Mouse (Mus musculus): ENCODE data around the gene Enpp5. TPM values are rescaled to one million over a fixed set of nuclear protein-coding genes. Genes with fewer than 3 reads are reported as not detected.

The Enpp5 gene
- polyA plus RNA-seq, 1 experiment: 16.2 TPM

GRCm38 (mm10) chr17:44077146-44077842 lies 1.3 kb upstream of the Enpp5 start:
- Histone ChIP-seq H3K9me3 (replicated peaks; ENCODE audit: control insufficient read depth, insufficient read depth, low read length, poor library complexity, severe bottlenecking) (no peaks in the 10 kb centered on the region), H3K4me3 (ENCODE audit: low read depth, low read length) (no peak overlapping the region), H3K27me3 (ENCODE audit: control insufficient read depth, insufficient read depth, low read length, poor library complexity, severe bottlenecking) (no peaks in the 10 kb centered on the region), H3K9ac (ENCODE audit: low read depth, poor library complexity, severe bottlenecking) (no peak overlapping the region), H3K36me3 (ENCODE audit: control insufficient read depth, insufficient read depth, low read length, poor library complexity, severe bottlenecking) (no peaks in the 10 kb centered on the region), H3K27ac (ENCODE audit: insufficient read depth, low read length) (no peak overlapping the region), H3K4me1 (ENCODE audit: control insufficient read depth, insufficient read depth, low read length) (no peaks in the 10 kb centered on the region)
- TF ChIP-seq EP300 (IDR thresholded peaks at IDR 0.05; ENCODE audit: insufficient read depth, low read depth, low read length) (no peak), POLR2A (IDR thresholded peaks at IDR 0.05; ENCODE audit: insufficient read depth, low read length) (no peak), CTCF (IDR thresholded peaks at IDR 0.05; ENCODE audit: low read depth, low read length) (no peak)

GRCm38 (mm10) chr17:44077843-44078160 lies 811 bp upstream of the Enpp5 start:
- Histone ChIP-seq H3K9ac (ENCODE audit: low read depth, poor library complexity, severe bottlenecking) (no peak overlapping the region), H3K4me1 (ENCODE audit: control insufficient read depth, insufficient read depth, low read length) (no peaks in the 10 kb centered on the region), H3K27me3 (ENCODE audit: control insufficient read depth, insufficient read depth, low read length, poor library complexity, severe bottlenecking) (no peaks in the 10 kb centered on the region), H3K27ac (ENCODE audit: insufficient read depth, low read length) (no peak overlapping the region), H3K4me3 (ENCODE audit: low read depth, low read length) (no peak overlapping the region), H3K9me3 (replicated peaks; ENCODE audit: control insufficient read depth, insufficient read depth, low read length, poor library complexity, severe bottlenecking) (no peaks in the 10 kb centered on the region), H3K36me3 (ENCODE audit: control insufficient read depth, insufficient read depth, low read length, poor library complexity, severe bottlenecking) (no peaks in the 10 kb centered on the region)
- no peak for TF ChIP-seq POLR2A (IDR thresholded peaks at IDR 0.05; ENCODE audit: insufficient read depth, low read length)
- no peak for TF ChIP-seq CTCF (IDR thresholded peaks at IDR 0.05; ENCODE audit: low read depth, low read length)
- no peak for TF ChIP-seq EP300 (IDR thresholded peaks at IDR 0.05; ENCODE audit: insufficient read depth, low read depth, low read length)

GRCm38 (mm10) chr17:44083156-44083555 lies 4.5 kb downstream of the Enpp5 start:
- no peak overlapping the region for H3K4me3 ChIP-seq (ENCODE audit: low read depth, low read length)
- no peak overlapping the region for H3K9ac ChIP-seq (ENCODE audit: low read depth, poor library complexity, severe bottlenecking)
- TF ChIP-seq CTCF (IDR thresholded peaks at IDR 0.05; ENCODE audit: low read depth, low read length) (no peak), EP300 (IDR thresholded peaks at IDR 0.05; ENCODE audit: insufficient read depth, low read depth, low read length) (no peak), POLR2A (IDR thresholded peaks at IDR 0.05; ENCODE audit: insufficient read depth, low read length) (no peak)
- no peak overlapping the region for H3K27ac ChIP-seq (ENCODE audit: insufficient read depth, low read length)
- no peaks in the 10 kb centered on the region for H3K36me3 ChIP-seq (ENCODE audit: control insufficient read depth, insufficient read depth, low read length, poor library complexity, severe bottlenecking)
- no peaks in the 10 kb centered on the region for H3K4me1 ChIP-seq (ENCODE audit: control insufficient read depth, insufficient read depth, low read length)
- H3K9me3 ChIP-seq (replicated peaks; ENCODE audit: control insufficient read depth, insufficient read depth, low read length, poor library complexity, severe bottlenecking): no peaks in the 10 kb centered on the region
- H3K27me3 ChIP-seq (ENCODE audit: control insufficient read depth, insufficient read depth, low read length, poor library complexity, severe bottlenecking): no peaks in the 10 kb centered on the region

- H3K4me1 ChIP-seq (ENCODE audit: control insufficient read depth, insufficient read depth, low read length): no peaks in the 10 kb centered on the region
- H3K36me3 ChIP-seq (ENCODE audit: control insufficient read depth, insufficient read depth, low read length, poor library complexity, severe bottlenecking): no peaks in the 10 kb centered on the region
- H3K9me3 ChIP-seq (replicated peaks; ENCODE audit: control insufficient read depth, insufficient read depth, low read length, poor library complexity, severe bottlenecking): no peaks in the 10 kb centered on the region
- H3K27ac ChIP-seq (ENCODE audit: insufficient read depth, low read length): no peak overlapping the region
- no peak overlapping the region for H3K4me3 ChIP-seq (ENCODE audit: low read depth, low read length)
- TF ChIP-seq POLR2A (IDR thresholded peaks at IDR 0.05; ENCODE audit: insufficient read depth, low read length): no peak
- TF ChIP-seq EP300 (IDR thresholded peaks at IDR 0.05; ENCODE audit: insufficient read depth, low read depth, low read length): no peak
- TF ChIP-seq CTCF (IDR thresholded peaks at IDR 0.05; ENCODE audit: low read depth, low read length): no peak
- no peaks in the 10 kb centered on the region for H3K27me3 ChIP-seq (ENCODE audit: control insufficient read depth, insufficient read depth, low read length, poor library complexity, severe bottlenecking)
- H3K9ac ChIP-seq (ENCODE audit: low read depth, poor library complexity, severe bottlenecking): no peak overlapping the region
Observed at GRCm38 (mm10) chr17:44088226-44088625, 9.6 kb downstream of the Enpp5 start.

- no peak for TF ChIP-seq EP300 (IDR thresholded peaks at IDR 0.05; ENCODE audit: insufficient read depth, low read depth, low read length)
- TF ChIP-seq POLR2A (IDR thresholded peaks at IDR 0.05; ENCODE audit: insufficient read depth, low read length): no peak
- no peak for TF ChIP-seq CTCF (IDR thresholded peaks at IDR 0.05; ENCODE audit: low read depth, low read length)
Observed at GRCm38 (mm10) chr17:44090916-44091315, 12.3 kb downstream of the Enpp5 start.

GRCm38 (mm10) chr17:44091512-44091911 lies 12.9 kb downstream of the Enpp5 start:
- TF ChIP-seq CTCF (IDR thresholded peaks at IDR 0.05; ENCODE audit: low read depth, low read length) (peak; percentile 23), POLR2A (IDR thresholded peaks at IDR 0.05; ENCODE audit: insufficient read depth, low read length) (no peak), EP300 (IDR thresholded peaks at IDR 0.05; ENCODE audit: insufficient read depth, low read depth, low read length) (no peak)
- Histone ChIP-seq H3K36me3 (ENCODE audit: control insufficient read depth, insufficient read depth, low read length, poor library complexity, severe bottlenecking) (no peaks in the 10 kb centered on the region), H3K9me3 (replicated peaks; ENCODE audit: control insufficient read depth, insufficient read depth, low read length, poor library complexity, severe bottlenecking) (no peaks in the 10 kb centered on the region), H3K27me3 (ENCODE audit: control insufficient read depth, insufficient read depth, low read length, poor library complexity, severe bottlenecking) (no peaks in the 10 kb centered on the region), H3K4me1 (ENCODE audit: control insufficient read depth, insufficient read depth, low read length) (no peaks in the 10 kb centered on the region), H3K4me3 (ENCODE audit: low read depth, low read length) (no peak overlapping the region), H3K9ac (ENCODE audit: low read depth, poor library complexity, severe bottlenecking) (no peak overlapping the region), H3K27ac (ENCODE audit: insufficient read depth, low read length) (no peak overlapping the region)

More at GRCm38 (mm10) chr17:44090916-44091315, 12.3 kb downstream of the Enpp5 start:
- H3K4me1 ChIP-seq (ENCODE audit: control insufficient read depth, insufficient read depth, low read length): no peaks in the 10 kb centered on the region
- H3K27me3 ChIP-seq (ENCODE audit: control insufficient read depth, insufficient read depth, low read length, poor library complexity, severe bottlenecking): no peaks in the 10 kb centered on the region
- H3K36me3 ChIP-seq (ENCODE audit: control insufficient read depth, insufficient read depth, low read length, poor library complexity, severe bottlenecking): no peaks in the 10 kb centered on the region
- no peak overlapping the region for H3K27ac ChIP-seq (ENCODE audit: insufficient read depth, low read length)
- no peak overlapping the region for H3K9ac ChIP-seq (ENCODE audit: low read depth, poor library complexity, severe bottlenecking)
- H3K4me3 ChIP-seq (ENCODE audit: low read depth, low read length): no peak overlapping the region
- no peaks in the 10 kb centered on the region for H3K9me3 ChIP-seq (replicated peaks; ENCODE audit: control insufficient read depth, insufficient read depth, low read length, poor library complexity, severe bottlenecking)
